Mouse (Mus musculus) liver, embryonic 14.5 days (tissue): Measurements from ENCODE around the gene Tubgcp4.

Source experiments
- CTCF ChIP-seq: IDR thresholded peaks from 2 replicates; pipeline ENCODE4 v1.5.1; 2016; ENCODE audit warnings: antibody characterized with exemption, low read depth, control low read depth
- EP300 ChIP-seq: IDR thresholded peaks from 2 replicates; pipeline ENCODE4 v1.6.1; 2016; ENCODE audit warnings: antibody characterized with exemption, low read depth

DNA sequence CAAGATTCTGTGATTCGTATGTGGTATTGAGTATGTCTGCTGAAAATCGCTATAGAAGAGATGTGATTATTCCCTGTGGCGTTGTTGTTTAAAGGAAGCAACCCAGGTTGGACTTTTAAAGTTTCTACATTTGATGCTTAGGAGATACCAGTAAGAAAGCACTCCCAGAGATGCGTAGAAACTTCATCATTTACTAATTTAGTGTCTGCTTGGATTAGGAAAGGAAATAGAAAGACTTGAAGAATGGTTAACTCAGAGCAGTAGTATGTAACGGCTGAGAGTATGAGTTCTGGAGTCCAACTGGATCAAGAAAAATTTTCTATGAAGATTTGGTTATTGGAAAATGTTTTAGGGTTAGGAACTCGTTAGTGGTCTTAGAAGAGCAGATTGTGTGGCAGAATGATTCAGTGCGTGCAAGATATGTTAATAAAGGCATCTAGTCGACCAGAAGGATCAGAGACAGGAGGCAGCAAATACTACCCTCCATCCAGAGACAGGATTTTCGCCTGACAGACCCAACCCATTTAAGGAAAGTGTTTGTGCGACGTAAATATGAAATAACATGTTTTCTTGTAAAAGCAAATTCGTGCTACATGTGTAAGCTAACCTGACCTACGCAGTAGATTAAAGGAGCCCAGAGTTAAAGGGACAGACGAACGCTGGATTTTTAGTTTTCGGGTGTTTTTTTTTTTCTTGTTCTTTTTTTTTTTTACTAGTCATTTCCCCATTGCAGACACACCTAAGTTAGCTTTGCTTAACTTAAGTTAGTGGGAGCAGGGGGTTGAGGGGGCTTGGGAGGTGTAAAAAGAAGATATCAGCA lies 29.0 kb upstream of the Tubgcp4 start:
- TF ChIP-seq CTCF: no peak
- TF ChIP-seq EP300: no peak
